ENCODE assay signal across 15 mouse cellular contexts in genomic region chr3:101396726-101397263, GRCm38 (mm10). TPM values are rescaled to one million over a fixed set of nuclear protein-coding genes. Genes with fewer than 3 reads are reported as not detected.
A peak's percentile ranks its signal among the peaks of the same experiment; 100 is the strongest.
DNase-seq lines count a peak whose midpoint lies in the region; ATAC-seq lines count a peak whose summit lies in the region.
"Had no signal": no experiment of that assay in that cellular context is flagged by ENCODE, and none has a peak within 500 bp of the region (broad histone marks: within the 10 kb centered on the region; RNA-seq: fewer than 3 reads in every experiment).

No protein-coding gene starts in this region.

- no peaks in the 10 kb centered on the region for H3K36me3 ChIP-seq in heart, embryonic 11.5 days (ENCODE audit: control insufficient read depth, insufficient read depth, low read length)
- H3K36me3 ChIP-seq in midbrain, embryonic 10.5 days = no peaks in the 10 kb centered on the region
- H3K36me3 ChIP-seq in midbrain, embryonic 14.5 days (ENCODE audit: control insufficient read depth, insufficient read depth, low read length) = no peaks in the 10 kb centered on the region
- H3K36me3 ChIP-seq in embryonic facial prominence, embryonic 11.5 days (replicated peaks; ENCODE audit: control insufficient read depth, insufficient read depth, low read depth, low read length) = no peaks in the 10 kb centered on the region
- no peaks in the 10 kb centered on the region for H3K36me3 ChIP-seq in limb, embryonic 13.5 days

- H3K9me3 ChIP-seq in heart, embryonic 11.5 days (replicated peaks; ENCODE audit: control insufficient read depth, low read length) = no peaks in the 10 kb centered on the region
- no peaks in the 10 kb centered on the region for H3K9me3 ChIP-seq in midbrain, embryonic 10.5 days (replicated peaks)
- H3K9me3 ChIP-seq in midbrain, embryonic 14.5 days (ENCODE audit: control insufficient read depth, low read length) = no peaks in the 10 kb centered on the region
- H3K9me3 ChIP-seq in embryonic facial prominence, embryonic 11.5 days (replicated peaks; ENCODE audit: control insufficient read depth, low read length) = no peaks in the 10 kb centered on the region
- H3K9me3 ChIP-seq in limb, embryonic 13.5 days = no peaks in the 10 kb centered on the region

- no peak for DNase-seq in heart, postnatal 14 days
- no peak for DNase-seq in midbrain, embryonic 10.5 days (ENCODE audit: low spot score)
- DNase-seq in midbrain, embryonic 14.5 days = no peak
- no peak for DNase-seq in embryonic facial prominence, embryonic 11.5 days (ENCODE audit: low spot score)
- DNase-seq in lung, postnatal 10 days = no peak
- DNase-seq in urinary bladder, postnatal 25 days (ENCODE audit: low spot score) = no peak
- DNase-seq: cerebellum, adult 11-12 months; cerebellum, postnatal 36 days; gastrocnemius, postnatal 25 days; kidney, postnatal 14 days; lung, postnatal 14 days; right cerebral cortex, postnatal 14 days had no signal

- peak overlapping the region; percentile 54; the same call in 1 of the 2 replicates for H3K9ac ChIP-seq in heart, embryonic 11.5 days (ENCODE audit: low read depth, low read length)
- H3K9ac ChIP-seq in midbrain, embryonic 14.5 days (replicated peaks; ENCODE audit: low read length) = no peak overlapping the region
- no peak overlapping the region for H3K9ac ChIP-seq in embryonic facial prominence, embryonic 11.5 days (replicated peaks; ENCODE audit: low read length)
- no peak overlapping the region for H3K9ac ChIP-seq in limb, embryonic 13.5 days
- H3K9ac ChIP-seq: liver, embryonic 14.5 days had no signal

- no peak overlapping the region for H3K4me3 ChIP-seq in heart, embryonic 11.5 days (ENCODE audit: low read depth, low read length)
- no peak overlapping the region for H3K4me3 ChIP-seq in midbrain, embryonic 10.5 days
- H3K4me3 ChIP-seq in midbrain, embryonic 14.5 days (replicated peaks; ENCODE audit: low read depth, low read length) = no peak overlapping the region
- H3K4me3 ChIP-seq in embryonic facial prominence, embryonic 11.5 days (ENCODE audit: low read depth, low read length) = no peak overlapping the region
- no peak overlapping the region for H3K4me3 ChIP-seq in limb, embryonic 13.5 days

- H3K4me1 ChIP-seq in heart, embryonic 11.5 days (ENCODE audit: control insufficient read depth, insufficient read depth, low read length) = peaks cover 87% of the 10 kb centered on the region
- peaks cover 80% of the 10 kb centered on the region for H3K4me1 ChIP-seq in midbrain, embryonic 10.5 days
- peaks cover 76% of the 10 kb centered on the region for H3K4me1 ChIP-seq in midbrain, embryonic 14.5 days (ENCODE audit: control insufficient read depth, insufficient read depth, low read length)
- peaks cover 55% of the 10 kb centered on the region for H3K4me1 ChIP-seq in embryonic facial prominence, embryonic 11.5 days (ENCODE audit: control insufficient read depth, insufficient read depth, low read length)
- H3K4me1 ChIP-seq in limb, embryonic 13.5 days = peaks cover 100% of the 10 kb centered on the region

- no peaks in the 10 kb centered on the region for H3K27me3 ChIP-seq in heart, embryonic 11.5 days (ENCODE audit: control insufficient read depth, insufficient read depth, low read length)
- H3K27me3 ChIP-seq in midbrain, embryonic 10.5 days (ENCODE audit: low read depth, poor library complexity, severe bottlenecking) = peaks cover 16% of the 10 kb centered on the region; the same call in 1 of the 2 replicates
- no peaks in the 10 kb centered on the region for H3K27me3 ChIP-seq in midbrain, embryonic 14.5 days (ENCODE audit: control insufficient read depth, insufficient read depth, low read length)
- no peaks in the 10 kb centered on the region for H3K27me3 ChIP-seq in embryonic facial prominence, embryonic 11.5 days (ENCODE audit: control insufficient read depth, insufficient read depth, low read length)
- H3K27me3 ChIP-seq in limb, embryonic 13.5 days = no peaks in the 10 kb centered on the region

- no peak overlapping the region; the same call in 1 of the 2 replicates for H3K4me2 ChIP-seq in heart, embryonic 11.5 days
- no peak overlapping the region for H3K4me2 ChIP-seq in midbrain, embryonic 14.5 days (ENCODE audit: low read length)
- no peak overlapping the region for H3K4me2 ChIP-seq in embryonic facial prominence, embryonic 11.5 days (ENCODE audit: low read depth, low read length)
- peak overlapping the region; percentile 50 for H3K4me2 ChIP-seq in limb, embryonic 13.5 days (replicated peaks)

- no peak for ATAC-seq in heart, embryonic 11.5 days (replicated peaks; ENCODE audit: insufficient number of reproducible peaks, low FRiP score, low TSS enrichment)
- no peak for ATAC-seq in midbrain, embryonic 14.5 days (ENCODE audit: low FRiP score, low TSS enrichment)
- no peak for ATAC-seq in embryonic facial prominence, embryonic 11.5 days (replicated peaks; ENCODE audit: insufficient number of reproducible peaks, low FRiP score, low TSS enrichment, low read depth)
- no peak for ATAC-seq in limb, embryonic 13.5 days (ENCODE audit: low FRiP score, low read depth)

- intact Hi-C loops in heart, postnatal 14 days (cut with DNase I) = no loop called here

- no peak overlapping the region for H3K27ac ChIP-seq in heart, embryonic 11.5 days (ENCODE audit: low read depth, low read length)
- peak overlapping the region; percentile 64 for H3K27ac ChIP-seq in midbrain, embryonic 10.5 days (replicated peaks)
- H3K27ac ChIP-seq in midbrain, embryonic 14.5 days (replicated peaks; ENCODE audit: low read depth, low read length) = no peak overlapping the region
- H3K27ac ChIP-seq in embryonic facial prominence, embryonic 11.5 days (replicated peaks; ENCODE audit: low read depth, low read length) = peak overlapping the region; percentile 97
- H3K27ac ChIP-seq in limb, embryonic 13.5 days = peak overlapping the region; percentile 99
- H3K27ac ChIP-seq: liver, embryonic 14.5 days had no signal

- 29% methylated on average over 13 of the region's 13 CpGs for WGBS in heart, embryonic 11.5 days (ENCODE audit: insufficient replicate concordance)
- 72% methylated on average over 13 of the region's 13 CpGs for WGBS in midbrain, embryonic 10.5 days
- 78% methylated on average over 13 of the region's 13 CpGs for WGBS in midbrain, embryonic 14.5 days
- 12% methylated on average over 13 of the region's 13 CpGs for WGBS in embryonic facial prominence, embryonic 11.5 days
- whole genome bisulfite sequencing in limb, embryonic 13.5 days = 9% methylated on average over 13 of the region's 13 CpGs

RNA-seq across cellular contexts. Expression of gene Igsf3, which starts 19.9 kb away (rescaled TPM):
- 28.1 and 31.3 TPM in 2 replicates for polyA plus RNA-seq in heart, embryonic 11.5 days (2014; fragmentation: Nextera tagmentation; extraction: Ambion mirVana)
- total RNA-seq in heart, postnatal 14 days (2021) = 10 to 100 TPM; 14.9 to 16.8 TPM
- polyA plus RNA-seq in midbrain, embryonic 10.5 days (2016; fragmentation: Nextera tagmentation; extraction: Ambion mirVana) = 22.7 and 29.7 TPM in 2 replicates
- 62.0 and 77.8 TPM in 2 replicates for polyA plus RNA-seq in midbrain, embryonic 14.5 days (2014; fragmentation: Nextera tagmentation; extraction: Ambion mirVana)
- polyA plus RNA-seq in embryonic facial prominence, embryonic 11.5 days (2014; fragmentation: Nextera tagmentation; extraction: Ambion mirVana) = 40.6 and 42.3 TPM in 2 replicates
- 93.6 and 96.5 TPM in 2 replicates for polyA plus RNA-seq in limb, embryonic 13.5 days (2015; fragmentation: Nextera tagmentation; extraction: Ambion mirVana)

Comparison
In these comparisons a context has a peak if more than half of its experiments do, and no peak if none do; other contexts are left out.
1. H3K27ac ChIP-seq: peak in midbrain, embryonic 10.5 days (single experiment), embryonic facial prominence, embryonic 11.5 days (single experiment) and limb, embryonic 13.5 days (single experiment); none in heart, embryonic 11.5 days (single experiment) and midbrain, embryonic 14.5 days (single experiment).